34 mouse cellular contexts compared by ENCODE assay signal in the genomic region with DNA sequence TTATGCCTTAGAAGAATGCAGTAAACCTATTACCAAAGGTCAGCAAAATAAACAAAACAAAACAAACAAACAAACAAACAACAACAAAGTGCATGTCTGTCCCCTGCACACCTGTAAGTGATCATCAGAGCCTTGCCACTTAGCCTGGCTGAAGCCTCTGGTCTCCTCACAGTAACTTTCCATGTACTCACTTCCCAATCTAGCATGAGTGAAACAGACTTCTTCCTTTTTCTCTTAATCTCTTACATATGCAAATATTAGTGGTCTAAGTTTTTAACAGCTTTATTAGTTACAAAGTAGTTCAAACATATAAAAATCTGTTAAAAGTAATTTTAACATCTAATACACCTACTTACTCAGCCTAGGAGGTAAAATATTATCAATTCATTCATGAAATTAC.
"Had no signal": no experiment of that assay in that cellular context is flagged by ENCODE, and none has a peak within 500 bp of the region (broad histone marks: within the 10 kb centered on the region; RNA-seq: fewer than 3 reads in every experiment).

No protein-coding gene starts in this region.

- H3K4me2 ChIP-seq: heart, embryonic 11.5 days; heart, embryonic 12.5 days; heart, embryonic 13.5 days; heart, embryonic 15.5 days; hindbrain, embryonic 12.5 days; hindbrain, embryonic 13.5 days; hindbrain, embryonic 14.5 days; hindbrain, embryonic 15.5 days; intestine, embryonic 15.5 days; kidney, embryonic 15.5 days had no signal

- H3K9me3 ChIP-seq: heart, embryonic 10.5 days; heart, embryonic 12.5 days; heart, embryonic 13.5 days; heart, embryonic 15.5 days; hindbrain, embryonic 10.5 days; hindbrain, embryonic 12.5 days; hindbrain, embryonic 13.5 days; hindbrain, embryonic 15.5 days; intestine, embryonic 15.5 days; kidney, embryonic 15.5 days had no signal

- H3K27me3 ChIP-seq: heart, embryonic 12.5 days; heart, embryonic 13.5 days; heart, embryonic 15.5 days; hindbrain, embryonic 12.5 days; hindbrain, embryonic 13.5 days; hindbrain, embryonic 15.5 days; intestine, embryonic 15.5 days; kidney, embryonic 15.5 days had no signal

- H3K4me1 ChIP-seq: hindbrain, embryonic 10.5 days; hindbrain, embryonic 12.5 days; hindbrain, embryonic 15.5 days; kidney, embryonic 15.5 days had no signal

- DNase-seq: heart, postnatal 10 days; heart, postnatal 14 days; heart, postnatal 36 days; heart, postnatal 4 days; kidney, adult 11 months; kidney, adult 18-20 months; kidney, adult 2 months; kidney, adult 8-10 months; kidney, adult 9 months; kidney, postnatal 10 days; kidney, postnatal 14 days; kidney, postnatal 25 days; kidney, postnatal 36 days; kidney, postnatal 4 days; layer of hippocampus, adult 9-11 months; layer of hippocampus, postnatal 36 days had no signal

- H3K27ac ChIP-seq: heart, embryonic 10.5 days; heart, embryonic 13.5 days; heart, embryonic 15.5 days; hindbrain, embryonic 10.5 days; hindbrain, embryonic 12.5 days; hindbrain, embryonic 13.5 days; hindbrain, embryonic 14.5 days; hindbrain, embryonic 15.5 days; hindbrain, postnatal 0 days; intestine, embryonic 15.5 days; kidney, embryonic 15.5 days; kidney, postnatal 0 days; left cerebral cortex, adult 2 months had no signal

- H3K4me3 ChIP-seq: heart, embryonic 10.5 days; heart, embryonic 12.5 days; heart, embryonic 13.5 days; heart, embryonic 15.5 days; hindbrain, embryonic 10.5 days; hindbrain, embryonic 12.5 days; hindbrain, embryonic 13.5 days; hindbrain, embryonic 15.5 days; intestine, embryonic 15.5 days; kidney, embryonic 15.5 days; left cerebral cortex, adult 2 months had no signal

- H3K9ac ChIP-seq: heart, embryonic 12.5 days; heart, embryonic 13.5 days; heart, embryonic 15.5 days; hindbrain, embryonic 12.5 days; hindbrain, embryonic 13.5 days; hindbrain, embryonic 14.5 days; hindbrain, embryonic 15.5 days; intestine, embryonic 15.5 days; kidney, embryonic 15.5 days had no signal

- ATAC-seq: hindbrain, embryonic 16.5 days; hindbrain, postnatal 0 days; inflammation-experienced regulatory T-cells, adult 6 months; intestine, embryonic 15.5 days; intestine, postnatal 0 days had no signal

- H3K36me3 ChIP-seq: heart, embryonic 10.5 days; heart, embryonic 12.5 days; heart, embryonic 13.5 days; heart, embryonic 15.5 days; hindbrain, embryonic 10.5 days; hindbrain, embryonic 12.5 days; hindbrain, embryonic 13.5 days; hindbrain, embryonic 15.5 days; intestine, embryonic 15.5 days; kidney, embryonic 15.5 days had no signal
